Mouse (Mus musculus): ENCODE results near the gene Taf3. TPM values are rescaled to one million over a fixed set of nuclear protein-coding genes. Genes with fewer than 3 reads are reported as not detected.

The Taf3 gene
- total and polyA plus RNA-seq, 3 experiments, result 7.1 to 13.3 (median 10.6) TPM

- no peak for DNase-seq
These were observed 171.6 kb downstream of the Taf3 start for GRCm38 (mm10) chr2:9876621-9877325.

DNA sequence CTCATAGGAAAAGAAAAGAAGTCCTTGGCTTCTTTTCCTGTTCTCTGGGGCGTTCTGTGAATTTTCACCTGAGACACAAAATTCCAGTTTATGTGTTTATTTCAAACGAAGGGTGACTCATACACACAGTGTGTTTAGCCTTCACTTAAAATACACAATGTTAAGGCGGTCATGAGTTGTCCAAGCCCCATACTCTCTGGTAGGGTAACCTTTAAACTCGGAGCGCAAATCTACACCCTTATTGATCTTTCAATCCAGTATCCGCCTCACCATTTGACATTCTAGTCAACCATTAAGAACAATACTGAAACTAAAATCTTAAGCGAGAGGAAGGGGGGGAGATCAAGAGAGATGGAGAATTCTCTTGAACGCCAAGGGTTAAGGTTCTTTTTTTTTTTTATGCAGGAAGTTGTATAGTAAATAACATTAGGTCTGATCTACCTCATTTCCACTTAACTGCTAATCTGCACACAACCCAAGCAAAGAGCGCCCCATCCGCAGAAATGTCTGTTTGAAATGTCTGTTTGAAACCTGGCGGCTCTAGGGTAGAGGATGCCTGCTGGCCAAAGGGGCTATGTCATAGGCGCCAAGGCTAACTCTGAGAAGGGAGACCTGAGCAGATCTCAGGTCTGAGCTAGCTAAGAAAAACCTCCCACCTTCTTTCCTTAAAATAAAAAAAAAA is 172.6 kb downstream of the Taf3 start:
- DNase-seq, result no peak

- DNase-seq, result no peak
These were observed 173.2 kb downstream of the Taf3 start for GRCm38 (mm10) chr2:9875220-9875619.

GRCm38 (mm10) chr2:9874467-9875219 is 173.8 kb downstream of the Taf3 start:
- DNase-seq, result no peak

DNA sequence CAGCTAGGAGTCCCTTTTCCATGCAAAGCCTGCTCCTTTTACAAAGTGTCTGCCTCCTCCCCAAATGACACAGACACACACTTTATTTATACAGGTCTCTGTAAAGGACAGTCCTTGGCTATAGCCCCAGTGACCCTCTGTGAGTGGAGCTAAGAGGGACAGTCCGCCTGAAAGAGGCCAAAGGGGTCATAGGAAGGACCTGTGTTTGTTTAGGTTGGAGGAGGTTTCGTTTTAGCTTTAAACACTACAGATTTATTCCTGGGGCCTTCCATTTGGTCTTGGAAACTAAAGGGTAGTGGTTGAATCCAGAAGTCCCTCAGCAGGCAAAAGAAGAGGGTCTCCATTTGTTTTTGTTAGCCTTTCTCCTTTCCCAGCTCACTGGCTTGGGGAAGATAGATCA is 174.6 kb downstream of the Taf3 start:
- DNase-seq, result no peak

- no peak for DNase-seq
These were observed 175.7 kb downstream of the Taf3 start for GRCm38 (mm10) chr2:9872682-9873081.

- no peak for DNase-seq
These were observed 176.6 kb downstream of the Taf3 start for GRCm38 (mm10) chr2:9871798-9872197.

DNA sequence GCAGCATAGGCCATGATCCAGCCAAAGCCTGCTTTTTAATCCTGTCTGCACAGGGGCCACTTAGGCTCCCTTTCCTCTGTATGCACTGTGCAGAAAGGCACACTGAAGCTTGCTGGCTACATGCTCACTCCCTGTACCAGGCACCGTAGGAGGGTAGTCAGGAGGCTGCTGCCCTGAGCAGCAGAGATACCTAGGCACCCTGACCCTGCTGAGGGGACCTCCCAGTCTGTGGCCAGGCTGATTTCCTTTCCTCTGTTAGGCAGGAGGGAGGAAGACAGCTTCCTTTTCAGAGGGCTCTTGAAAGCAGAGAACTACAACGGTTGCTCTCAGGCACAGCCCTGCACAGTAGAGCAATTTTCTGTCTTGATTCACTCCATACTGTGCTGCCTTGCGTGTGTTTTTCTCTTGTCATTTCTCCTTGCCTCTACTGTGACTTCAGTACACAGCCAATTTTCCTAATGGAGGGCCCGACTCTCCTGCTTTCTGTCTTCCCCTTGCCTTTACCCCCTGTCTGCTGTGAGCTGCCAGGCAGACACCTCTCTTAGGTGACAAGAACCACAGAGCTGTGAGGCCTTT is 177.2 kb downstream of the Taf3 start:
- no peak for DNase-seq

- no peak for DNase-seq
These were observed 181.1 kb downstream of the Taf3 start for GRCm38 (mm10) chr2:9867092-9867825.

Other genes starting within 250 kb of the Taf3 start
- gene 4930412O13Rik, start 167.3 kb downstream of the Taf3 start, total RNA-seq (2021), result 1 to 10 TPM in 1 of 2 experiments, under 1 TPM in 1; 0.59 to 1.0 TPM
- gene 4930412O13Rik, start 167.3 kb downstream of the Taf3 start, polyA plus RNA-seq (2012; rRNA removed), result 0.11 and 0.22 TPM in 2 replicates
- not detected for gene 9230102O04Rik, start 159.1 kb downstream of the Taf3 start, total RNA-seq (2021)
- not detected in 2 replicates for gene 9230102O04Rik, start 159.1 kb downstream of the Taf3 start, polyA plus RNA-seq (2012; rRNA removed)
- gene Gata3, start 158.6 kb downstream of the Taf3 start, total RNA-seq (2021), result 10 to 100 TPM; 12.7 to 26.1 TPM
- gene Gata3, start 158.6 kb downstream of the Taf3 start, polyA plus RNA-seq (2012; rRNA removed), result 15.9 and 18.6 TPM in 2 replicates
- gene Atp5c1, start 31.9 kb upstream of the Taf3 start, total RNA-seq (2021), result 100 to 1,000 TPM; 362 to 427 TPM
- gene Atp5c1, start 31.9 kb upstream of the Taf3 start, polyA plus RNA-seq (2012; rRNA removed), result 152 and 176 TPM in 2 replicates
- 10 to 100 TPM; 13.3 to 18.0 TPM for gene Kin, start 32.0 kb upstream of the Taf3 start, total RNA-seq (2021)
- gene Kin, start 32.0 kb upstream of the Taf3 start, polyA plus RNA-seq (2012; rRNA removed), result 0.83 and 0.88 TPM in 2 replicates
- gene Itih2, start 82.8 kb upstream of the Taf3 start, total RNA-seq (2021), result 10 to 100 TPM in 1 of 2 experiments, 1 to 10 TPM in 1; 7.7 to 10.0 TPM
- 3.2 and 3.9 TPM in 2 replicates for gene Itih2, start 82.8 kb upstream of the Taf3 start, polyA plus RNA-seq (2012; rRNA removed)
- 10 to 100 TPM; 29.1 to 29.8 TPM for gene Itih5, start 105.0 kb upstream of the Taf3 start, total RNA-seq (2021)
- 4.5 and 5.0 TPM in 2 replicates for gene Itih5, start 105.0 kb upstream of the Taf3 start, polyA plus RNA-seq (2012; rRNA removed)